Mouse (Mus musculus): ENCODE results near the gene Lemd1. TPM values are rescaled to one million over a fixed set of nuclear protein-coding genes. Genes with fewer than 3 reads are reported as not detected.

The Lemd1 gene
- polyA plus RNA-seq, 1 experiment: not detected

DNA sequence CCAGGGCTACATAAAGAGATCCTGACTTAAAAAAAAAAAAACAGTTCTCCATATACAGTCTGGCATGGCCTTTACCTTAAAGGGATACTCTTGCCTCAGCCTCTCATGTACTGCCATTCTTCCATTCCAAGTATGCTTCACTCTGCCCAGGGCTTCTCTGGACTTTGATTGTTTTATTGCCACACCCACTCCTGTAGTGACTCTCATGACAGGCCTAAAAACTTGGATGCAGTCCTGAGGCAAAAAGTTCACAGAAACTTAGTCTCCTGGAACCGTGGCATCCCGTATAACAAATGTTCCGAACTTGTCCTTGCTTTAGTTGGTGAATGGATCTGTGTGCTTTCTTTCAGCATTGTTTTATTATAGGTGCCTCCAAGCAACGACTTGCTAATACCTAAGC is 55.4 kb downstream of the Lemd1 start:
- TF ChIP-seq CTCF (IDR thresholded peaks at IDR 0.05; ENCODE audit: insufficient read depth, low read depth, low read length) (no peak), POLR2A (IDR thresholded peaks at IDR 0.05; ENCODE audit: insufficient read depth, low read depth, low read length) (no peak)
- WGBS: 91% methylated on average over 4 of the region's 4 CpGs
- no peak overlapping the region for H3K4me3 ChIP-seq (ENCODE audit: insufficient read depth, low read depth, low read length)
- H3K27ac ChIP-seq (ENCODE audit: insufficient read depth, low read depth, low read length): no peak overlapping the region
- H3K4me1 ChIP-seq (ENCODE audit: control insufficient read depth, insufficient read depth, low read length): no peaks in the 10 kb centered on the region

DNA sequence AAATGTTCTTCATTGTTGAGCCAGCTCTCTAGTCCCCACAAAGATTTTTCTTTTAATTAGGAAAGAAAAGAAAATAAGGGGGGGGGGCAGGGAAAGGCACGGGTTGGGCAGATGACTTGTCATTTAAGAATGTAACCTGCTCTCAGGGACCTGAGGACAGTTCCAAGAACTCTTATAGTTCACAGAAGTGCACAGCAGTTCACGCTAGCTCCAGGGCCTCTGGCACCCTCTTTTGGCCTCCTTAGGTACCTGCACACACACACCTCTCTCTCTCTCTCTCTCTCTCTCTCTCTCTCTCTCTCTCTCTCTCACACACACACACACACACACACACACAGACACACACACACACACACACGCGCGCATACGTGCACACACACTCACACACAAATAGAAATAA is 63.2 kb downstream of the Lemd1 start:
- no peaks in the 10 kb centered on the region for H3K4me1 ChIP-seq (ENCODE audit: control insufficient read depth, insufficient read depth, low read length)
- 91% methylated on average over 6 of the region's 6 CpGs for WGBS
- no peak for TF ChIP-seq POLR2A (IDR thresholded peaks at IDR 0.05; ENCODE audit: insufficient read depth, low read depth, low read length)
- TF ChIP-seq CTCF (IDR thresholded peaks at IDR 0.05; ENCODE audit: insufficient read depth, low read depth, low read length): no peak

DNA sequence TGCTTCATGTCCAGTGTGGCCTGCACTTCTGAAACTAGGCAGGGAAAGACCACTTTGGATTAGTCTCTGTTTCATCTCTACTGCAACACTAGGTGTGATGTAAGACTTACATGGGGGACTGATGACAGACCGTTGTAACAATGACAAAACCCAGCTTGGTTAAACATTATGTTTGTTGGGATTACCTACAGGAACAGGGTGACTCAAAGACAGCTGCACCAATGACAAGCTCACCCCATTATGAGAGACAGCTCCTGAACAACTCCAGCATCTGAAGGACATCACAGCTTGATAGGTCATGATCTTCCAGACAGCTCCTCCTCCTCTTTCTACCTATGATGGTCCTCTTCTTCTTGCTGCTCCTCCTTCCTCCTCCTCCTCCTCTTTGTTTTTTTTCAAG is 69.1 kb downstream of the Lemd1 start:
- TF ChIP-seq POLR2A (IDR thresholded peaks at IDR 0.05; ENCODE audit: insufficient read depth, low read depth, low read length) (no peak), CTCF (IDR thresholded peaks at IDR 0.05; ENCODE audit: insufficient read depth, low read depth, low read length) (no peak)
- whole genome bisulfite sequencing: 90% methylated on average over 1 of the region's 1 CpGs
- Histone ChIP-seq H3K27ac (ENCODE audit: insufficient read depth, low read depth, low read length) (no peak overlapping the region), H3K4me3 (ENCODE audit: insufficient read depth, low read depth, low read length) (no peak overlapping the region), H3K4me1 (ENCODE audit: control insufficient read depth, insufficient read depth, low read length) (no peaks in the 10 kb centered on the region)

More for the DNA sequence above, 63.2 kb downstream of the Lemd1 start:
- Histone ChIP-seq H3K27ac (ENCODE audit: insufficient read depth, low read depth, low read length) (no peak overlapping the region), H3K4me3 (ENCODE audit: insufficient read depth, low read depth, low read length) (no peak overlapping the region)

DNA sequence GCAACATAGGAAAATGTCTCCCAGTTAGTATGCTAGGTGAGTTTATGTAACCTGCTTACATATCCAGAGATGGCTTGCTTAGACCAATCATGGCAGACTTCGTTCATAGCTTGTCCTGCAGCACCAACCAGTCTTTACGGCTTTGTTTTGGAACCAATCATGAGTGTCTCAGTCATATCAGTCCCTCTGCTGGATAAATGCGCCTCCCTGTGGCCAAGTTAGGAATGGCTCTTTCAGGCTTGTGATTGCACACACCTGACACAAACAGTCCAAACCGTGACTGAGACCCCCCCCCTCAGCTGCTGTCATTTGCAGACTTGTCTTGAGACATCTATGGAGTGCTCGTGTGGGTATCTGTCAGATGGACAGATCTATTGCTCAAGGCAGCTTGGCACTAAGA is 69.8 kb downstream of the Lemd1 start:
- TF ChIP-seq CTCF (IDR thresholded peaks at IDR 0.05; ENCODE audit: insufficient read depth, low read depth, low read length) (no peak), POLR2A (IDR thresholded peaks at IDR 0.05; ENCODE audit: insufficient read depth, low read depth, low read length) (no peak)
- WGBS: 78% methylated on average over 5 of the region's 5 CpGs
- Histone ChIP-seq H3K4me1 (ENCODE audit: control insufficient read depth, insufficient read depth, low read length) (no peaks in the 10 kb centered on the region), H3K4me3 (ENCODE audit: insufficient read depth, low read depth, low read length) (no peak overlapping the region), H3K27ac (ENCODE audit: insufficient read depth, low read depth, low read length) (no peak overlapping the region)

DNA sequence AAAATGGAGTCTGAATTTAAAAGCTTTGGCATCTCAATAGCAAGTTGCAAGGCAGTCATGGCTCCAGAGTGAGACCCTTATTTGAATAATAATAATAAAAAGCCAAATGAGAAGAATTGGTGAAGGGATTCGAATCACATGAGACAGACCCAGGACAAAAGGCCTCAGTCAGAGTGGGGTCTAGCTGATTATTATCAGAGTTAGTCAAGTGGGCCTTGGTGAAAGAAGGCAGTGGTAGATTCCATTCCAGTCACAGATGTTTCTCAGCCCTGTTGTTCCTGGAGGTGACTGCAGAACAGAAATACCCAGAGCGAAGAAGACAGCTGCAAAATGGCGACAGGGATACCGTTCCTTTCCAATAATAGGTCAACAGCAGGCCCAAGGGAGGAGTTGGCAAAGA is 72.4 kb downstream of the Lemd1 start:
- TF ChIP-seq POLR2A (IDR thresholded peaks at IDR 0.05; ENCODE audit: insufficient read depth, low read depth, low read length) (no peak), CTCF (IDR thresholded peaks at IDR 0.05; ENCODE audit: insufficient read depth, low read depth, low read length) (no peak)
- 82% methylated on average over 4 of the region's 4 CpGs for WGBS
- no peak overlapping the region for H3K27ac ChIP-seq (ENCODE audit: insufficient read depth, low read depth, low read length)
- H3K4me1 ChIP-seq (ENCODE audit: control insufficient read depth, insufficient read depth, low read length): peaks cover 7% of the 10 kb centered on the region
- H3K4me3 ChIP-seq (ENCODE audit: insufficient read depth, low read depth, low read length): no peak overlapping the region

DNA sequence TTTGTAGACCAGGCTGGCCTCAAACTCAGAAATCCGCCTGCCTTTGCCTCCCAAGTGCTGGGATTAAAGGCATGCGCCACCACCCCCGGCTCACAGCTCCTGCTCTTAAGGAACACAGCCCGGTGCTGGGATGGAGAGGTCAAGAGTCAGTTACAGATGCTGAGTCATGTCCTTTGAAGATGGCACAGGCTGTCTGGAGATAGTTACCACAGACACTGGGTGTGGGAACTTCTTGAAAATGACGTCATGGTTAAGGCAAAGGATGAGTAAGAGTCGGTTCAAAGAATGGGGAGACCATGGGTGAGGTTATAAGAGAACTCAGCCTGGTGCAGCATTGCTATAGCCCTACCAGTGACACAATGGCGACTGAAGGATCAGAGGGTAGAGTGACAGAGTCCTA is 73.3 kb downstream of the Lemd1 start:
- Histone ChIP-seq H3K4me3 (ENCODE audit: insufficient read depth, low read depth, low read length) (no peak overlapping the region), H3K27ac (ENCODE audit: insufficient read depth, low read depth, low read length) (no peak overlapping the region), H3K4me1 (ENCODE audit: control insufficient read depth, insufficient read depth, low read length) (peaks cover 13% of the 10 kb centered on the region)
- WGBS: 81% methylated on average over 7 of the region's 7 CpGs
- no peak for TF ChIP-seq CTCF (IDR thresholded peaks at IDR 0.05; ENCODE audit: insufficient read depth, low read depth, low read length)

DNA sequence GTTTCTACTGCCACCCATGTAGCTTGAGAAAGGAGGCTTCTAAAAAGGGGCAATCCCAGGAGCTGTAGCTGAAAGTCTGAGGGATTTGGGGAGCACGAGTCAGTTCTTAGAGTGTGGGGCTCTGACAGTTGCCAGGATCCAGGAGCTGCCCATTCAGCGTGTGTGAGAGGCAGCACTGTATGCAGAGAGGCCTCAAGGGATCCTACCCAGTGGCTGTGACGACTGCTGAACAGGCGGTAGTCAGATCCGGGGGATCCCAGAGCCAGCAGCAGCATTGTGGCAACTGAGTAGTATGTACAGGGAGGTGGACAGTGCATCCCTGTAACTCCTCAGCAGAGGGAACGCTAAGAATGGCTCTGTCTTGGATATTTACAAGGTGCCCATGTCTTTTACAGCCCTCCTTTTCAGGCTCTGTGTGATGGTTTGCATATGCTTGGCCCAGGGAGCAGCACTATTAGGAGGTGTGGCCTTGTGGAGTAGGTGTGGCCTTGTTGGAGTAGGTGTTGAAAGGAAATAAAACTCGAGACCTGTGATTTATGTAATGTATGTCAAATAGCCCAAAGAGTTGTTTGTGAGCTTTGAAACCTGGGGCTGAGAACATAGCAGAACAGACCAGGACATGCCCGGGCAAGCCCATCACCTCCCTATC is 74.1 kb downstream of the Lemd1 start:
- Histone ChIP-seq H3K27ac (ENCODE audit: insufficient read depth, low read depth, low read length) (no peak overlapping the region), H3K4me3 (ENCODE audit: insufficient read depth, low read depth, low read length) (no peak overlapping the region), H3K4me1 (ENCODE audit: control insufficient read depth, insufficient read depth, low read length) (peaks cover 15% of the 10 kb centered on the region)
- TF ChIP-seq CTCF (IDR thresholded peaks at IDR 0.05; ENCODE audit: insufficient read depth, low read depth, low read length) (no peak), POLR2A (IDR thresholded peaks at IDR 0.05; ENCODE audit: insufficient read depth, low read depth, low read length) (no peak)
- 82% methylated on average over 8 of the region's 8 CpGs for WGBS

- WGBS: 92% methylated on average over 10 of the region's 10 CpGs
- H3K4me1 ChIP-seq (ENCODE audit: control insufficient read depth, insufficient read depth, low read length): peaks cover 15% of the 10 kb centered on the region
- no peak for TF ChIP-seq CTCF (IDR thresholded peaks at IDR 0.05; ENCODE audit: insufficient read depth, low read depth, low read length)
- no peak for TF ChIP-seq POLR2A (IDR thresholded peaks at IDR 0.05; ENCODE audit: insufficient read depth, low read depth, low read length)
Measured at GRCm38 (mm10) chr1:132265936-132266335, 74.7 kb downstream of the Lemd1 start.

DNA sequence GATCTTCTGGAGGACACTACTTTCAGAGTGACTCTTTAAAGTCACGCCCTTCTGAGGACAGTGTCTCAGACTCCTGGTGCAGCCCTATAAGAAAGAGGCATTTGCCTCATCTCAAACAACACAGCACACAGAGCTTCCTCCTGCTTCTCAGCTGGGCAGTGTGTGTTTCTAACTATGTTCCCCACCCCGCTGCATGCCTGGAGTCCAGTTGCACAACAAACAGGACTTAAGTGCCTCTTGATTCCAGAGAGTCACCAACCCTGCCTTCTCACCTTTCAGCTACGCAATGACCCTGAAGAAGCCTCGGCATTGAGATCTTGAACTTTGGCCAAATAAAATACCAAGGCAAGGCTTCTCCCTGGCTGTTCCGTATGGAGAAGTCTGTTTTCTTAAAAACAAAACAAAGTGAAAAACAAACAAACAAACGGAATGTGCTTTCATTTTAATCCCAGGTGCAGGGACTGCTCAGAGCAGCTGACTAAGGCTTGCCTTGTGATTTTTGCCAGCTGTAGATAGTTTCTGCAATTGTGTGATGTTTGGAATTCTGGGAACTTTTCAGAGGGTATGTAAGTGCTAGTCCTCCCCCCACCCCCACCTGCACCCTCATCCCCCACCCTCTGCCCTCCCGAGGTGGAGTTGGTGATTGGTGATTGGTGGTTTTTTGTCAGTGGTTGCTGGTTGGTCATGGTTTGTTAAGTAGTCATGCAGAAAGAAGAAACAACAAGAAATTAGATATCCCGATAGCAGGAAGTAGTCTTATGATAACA is 75.7 kb downstream of the Lemd1 start:
- TF ChIP-seq POLR2A (IDR thresholded peaks at IDR 0.05; ENCODE audit: insufficient read depth, low read depth, low read length) (no peak), CTCF (IDR thresholded peaks at IDR 0.05; ENCODE audit: insufficient read depth, low read depth, low read length) (no peak)
- 61% methylated on average over 8 of the region's 8 CpGs for WGBS
- peaks cover 15% of the 10 kb centered on the region for H3K4me1 ChIP-seq (ENCODE audit: control insufficient read depth, insufficient read depth, low read length)
- no peak overlapping the region for H3K4me3 ChIP-seq (ENCODE audit: insufficient read depth, low read depth, low read length)
- no peak overlapping the region for H3K27ac ChIP-seq (ENCODE audit: insufficient read depth, low read depth, low read length)

More at GRCm38 (mm10) chr1:132265936-132266335, 74.7 kb downstream of the Lemd1 start:
- no peak overlapping the region for H3K27ac ChIP-seq (ENCODE audit: insufficient read depth, low read depth, low read length)
- H3K4me3 ChIP-seq (ENCODE audit: insufficient read depth, low read depth, low read length): no peak overlapping the region
